ENCODE assay signal across 28 mouse cellular contexts in the genomic region with DNA sequence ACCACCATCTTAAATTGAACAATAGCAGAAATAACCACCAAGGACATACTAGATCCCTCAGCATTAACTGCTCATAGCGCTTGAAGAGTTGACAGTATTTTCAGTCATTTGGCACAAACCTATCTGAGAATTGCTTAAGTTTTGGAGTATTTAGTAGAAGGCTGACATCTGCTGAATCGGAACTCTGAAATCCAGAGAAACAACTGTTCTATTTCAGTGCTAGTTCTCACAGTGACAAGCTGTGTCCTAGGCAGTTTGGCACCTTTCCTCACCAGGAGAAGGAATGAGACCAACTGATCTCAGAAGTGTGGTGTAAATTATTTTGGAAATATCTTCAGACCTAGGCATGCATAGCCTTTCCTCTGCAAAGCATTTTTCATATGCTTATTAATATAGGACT.
A peak's percentile ranks its signal among the peaks of the same experiment; 100 is the strongest.
DNase-seq lines count a peak whose midpoint lies in the region; ATAC-seq and TF ChIP-seq lines count a peak whose summit lies in the region.
"Had no signal": no experiment of that assay in that cellular context is flagged by ENCODE, and none has a peak within 500 bp of the region (broad histone marks: within the 10 kb centered on the region; RNA-seq: fewer than 3 reads in every experiment).

No protein-coding gene starts in this region.

- H3K9me3 ChIP-seq in lung, embryonic 14.5 days (ENCODE audit: low read depth, low read length) = no peaks in the 10 kb centered on the region
- H3K9me3 ChIP-seq: embryonic facial prominence, embryonic 10.5 days; embryonic facial prominence, embryonic 15.5 days; forebrain, embryonic 12.5 days; heart, embryonic 13.5 days; liver, embryonic 12.5 days had no signal

- no peak overlapping the region for H3K9ac ChIP-seq in lung, embryonic 14.5 days
- H3K9ac ChIP-seq: embryonic facial prominence, embryonic 15.5 days; forebrain, embryonic 12.5 days; forebrain, postnatal 0 days; heart, embryonic 13.5 days; hindbrain, embryonic 14.5 days; liver, embryonic 12.5 days; liver, postnatal 0 days had no signal

- TF ChIP-seq CTCF in layer of hippocampus, adult 2 months (conservative IDR thresholded peaks at IDR 0.05) = no peak
- no peak for TF ChIP-seq CTCF in lung, embryonic 14.5 days (IDR thresholded peaks at IDR 0.05; ENCODE audit: low read depth)

- ATAC-seq in lung, embryonic 14.5 days (ENCODE audit: insufficient read depth) = no peak
- ATAC-seq: activated CD4-positive, CD25-positive, alpha-beta regulatory T cell, adult 4 months; forebrain, postnatal 0 days; intestine, postnatal 0 days; liver, embryonic 12.5 days; liver, postnatal 0 days; midbrain, embryonic 16.5 days had no signal

- DNase-seq in layer of hippocampus, adult 2 months (ENCODE audit: low spot score in 2 of 2) = peak; percentile 29 to 47
- no peak for DNase-seq in layer of hippocampus, postnatal 10 days (ENCODE audit: low spot score in 2 of 2)
- DNase-seq in lung, embryonic 14.5 days = peak; percentile 11
- DNase-seq in lung, adult 18-20 months = no peak
- DNase-seq in brain, adult 2 months (ENCODE audit: low read depth, low spot score) = peak; percentile 72
- DNase-seq in lung, postnatal 10 days = peak; percentile 13
- no peak for DNase-seq in urinary bladder, postnatal 36 days (ENCODE audit: low spot score in 2 of 2)
- DNase-seq in gastrocnemius, postnatal 25 days = no peak
- DNase-seq: adrenal gland, adult 2 months; adrenal gland, postnatal 36 days; cerebellum, adult 8-10 months; cerebellum, postnatal 25 days; forebrain, postnatal 0 days; gastrocnemius, adult 2 months; kidney, postnatal 14 days; left cerebral cortex, postnatal 4 days; liver, postnatal 0 days had no signal

- 68% methylated on average over 2 of the region's 2 CpGs for WGBS in lung, embryonic 14.5 days

- H3K4me3 ChIP-seq in layer of hippocampus, adult 2 months = no peak overlapping the region
- H3K4me3 ChIP-seq in lung, embryonic 14.5 days (ENCODE audit: low read depth, low read length) = no peak overlapping the region
- H3K4me3 ChIP-seq: embryonic facial prominence, embryonic 10.5 days; embryonic facial prominence, embryonic 15.5 days; forebrain, embryonic 12.5 days; gastrocnemius, adult 2 months; heart, embryonic 13.5 days; liver, embryonic 12.5 days had no signal

- H3K4me1 ChIP-seq in lung, embryonic 14.5 days (ENCODE audit: insufficient read depth) = no peaks in the 10 kb centered on the region
- H3K4me1 ChIP-seq: embryonic facial prominence, embryonic 10.5 days; forebrain, embryonic 12.5 days; liver, embryonic 12.5 days had no signal

- no peaks in the 10 kb centered on the region for H3K36me3 ChIP-seq in lung, embryonic 14.5 days (ENCODE audit: insufficient read depth)
- H3K36me3 ChIP-seq: embryonic facial prominence, embryonic 10.5 days; embryonic facial prominence, embryonic 15.5 days; forebrain, embryonic 12.5 days; heart, embryonic 13.5 days; liver, embryonic 12.5 days had no signal

- no peaks in the 10 kb centered on the region for H3K27me3 ChIP-seq in lung, embryonic 14.5 days (ENCODE audit: insufficient read depth, low read length)
- H3K27me3 ChIP-seq: CH12.LX; embryonic facial prominence, embryonic 15.5 days; forebrain, embryonic 12.5 days; heart, embryonic 13.5 days; liver, embryonic 12.5 days had no signal

- H3K4me2 ChIP-seq in lung, embryonic 14.5 days = no peak overlapping the region
- H3K4me2 ChIP-seq: embryonic facial prominence, embryonic 15.5 days; forebrain, embryonic 12.5 days; heart, embryonic 13.5 days; hindbrain, embryonic 14.5 days; liver, embryonic 12.5 days; midbrain, embryonic 11.5 days had no signal

- H3K27ac ChIP-seq in layer of hippocampus, adult 2 months = peak overlapping the region; percentile 49
- no peak overlapping the region for H3K27ac ChIP-seq in lung, embryonic 14.5 days (ENCODE audit: low read depth)
- H3K27ac ChIP-seq: embryonic facial prominence, embryonic 10.5 days; embryonic facial prominence, embryonic 15.5 days; forebrain, embryonic 12.5 days; gastrocnemius, adult 2 months; heart, embryonic 13.5 days; hindbrain, embryonic 14.5 days; liver, embryonic 12.5 days had no signal

Comparison
In these comparisons a context has a peak if more than half of its experiments do, and no peak if none do; other contexts are left out.
1. DNase-seq: peak in layer of hippocampus, adult 2 months (2 of 2), lung, embryonic 14.5 days (single experiment), brain, adult 2 months (single experiment) and lung, postnatal 10 days (single experiment); none in layer of hippocampus, postnatal 10 days (0 of 2), lung, adult 18-20 months (0 of 2), urinary bladder, postnatal 36 days (0 of 2) and gastrocnemius, postnatal 25 days (single experiment).